Mouse (Mus musculus) lung, postnatal 0 days (tissue): ENCODE results near the gene Rbm34. TPM values are rescaled to one million over a fixed set of nuclear protein-coding genes. Genes with fewer than 3 reads are reported as not detected.
"Not testable (repeated sequence)": the region's sequence is repeated elsewhere in the genome, so short reads cannot be mapped to it uniquely, and the experiment has no call there.

Source experiments
- ATAC-seq: fragments of 200-750 bp; cut with Nextera tagmentation; 2 replicates; pipeline ENCODE4 v1.8.0; 2017; ENCODE audit warnings: moderate library complexity
- DNase-seq: peaks from one replicate; pipeline ENCODE4 v3.0.0-alpha.2; 2016; ENCODE audit warnings: low spot score
- H3K27ac ChIP-seq: fragments of 300-500 bp; sonication (generic); 2 replicates; pipeline ENCODE4 v1.5.1; 2014; ENCODE audit warnings: antibody characterized with exemption, mild to moderate bottlenecking, low read length, mixed read lengths
- H3K27me3 ChIP-seq: fragments of 300-500 bp; sonication (generic); replicated peaks from 2 replicates; pipeline ENCODE4 v1.6.1; 2014; ENCODE audit warnings: low read length, mixed read lengths; ENCODE audit not compliant: insufficient read depth
- H3K36me3 ChIP-seq: fragments of 300-500 bp; sonication (generic); 2 replicates; pipeline ENCODE4 v1.6.1; 2014; ENCODE audit warnings: low read length, mixed read lengths; ENCODE audit not compliant: insufficient read depth
- H3K4me1 ChIP-seq: fragments of 300-500 bp; sonication (generic); 2 replicates; pipeline ENCODE4 v1.6.1; 2014; ENCODE audit warnings: antibody characterized with exemption, low read depth, low read length, mixed read lengths; ENCODE audit not compliant: insufficient read depth
- H3K4me2 ChIP-seq: fragments of 300-500 bp; sonication (generic); replicated peaks from 2 replicates; pipeline ENCODE4 v1.6.1; 2014; ENCODE audit warnings: low read depth, mild to moderate bottlenecking, low read length, moderate library complexity, mixed read lengths
- H3K4me3 ChIP-seq: fragments of 300-500 bp; sonication (generic); 2 replicates; pipeline ENCODE4 v1.5.1; 2014; ENCODE audit warnings: low read depth, low read length
- H3K9ac ChIP-seq: fragments of 300-500 bp; sonication (generic); replicated peaks from 2 replicates; pipeline ENCODE4 v1.6.1; 2014; ENCODE audit warnings: low read depth, mild to moderate bottlenecking
- H3K9me3 ChIP-seq: fragments of 300-500 bp; sonication (generic); 2 replicates; pipeline ENCODE4 v1.6.1; 2016; ENCODE audit warnings: low read length, mixed read lengths
- CTCF ChIP-seq: IDR thresholded peaks from 2 replicates; pipeline ENCODE4 v1.5.1; 2016; ENCODE audit warnings: antibody characterized with exemption, mild to moderate bottlenecking
- EP300 ChIP-seq: IDR thresholded peaks from 2 replicates; pipeline ENCODE4 v1.6.1; 2016; ENCODE audit warnings: antibody characterized with exemption, mild to moderate bottlenecking, control low read depth
- WGBS: fragments of 180-500 bp; shearing (Covaris S2); extraction: QIAGEN DNeasy Blood & Tissue Kit; methylation state at CpG from one replicate; pipeline ENCODE4 v1.1.7; 2014; 5-methylcytosine and 5-hydroxymethylcytosine counted together
- polyA plus RNA-seq: library from polyadenylated mRNA; unstranded; fragments of >200 nt; fragmentation: Nextera tagmentation; extraction: Ambion mirVana; gene quantifications from 2 replicates; pipeline ENCODE4 v1.2.1, GENCODE M21; 2015

Rbm34 gene
- polyA plus RNA-seq, 1 experiment from 2014 or later: 15.5 TPM

- DNase-seq: peak; percentile 28
- no peak overlapping the region for H3K9ac ChIP-seq
- no peak overlapping the region for H3K4me3 ChIP-seq
- 38% methylated on average over 5 of the region's 5 CpGs for WGBS
- H3K4me1 ChIP-seq: no peaks in the 10 kb centered on the region
- H3K9me3 ChIP-seq: no peaks in the 10 kb centered on the region
- H3K27me3 ChIP-seq: no peaks in the 10 kb centered on the region
- TF ChIP-seq CTCF (no peak), EP300 (no peak)
- H3K4me2 ChIP-seq: 0 out of 2 replicates have a peak overlapping the region, but pooled peaks have one; percentile 5
- H3K36me3 ChIP-seq: no peaks in the 10 kb centered on the region
- no peak overlapping the region for H3K27ac ChIP-seq
- peak; percentile 27; the same call in 1 of the 2 replicates for ATAC-seq
Observed at GRCm38 (mm10) chr8:126980046-126980445, 9.2 kb upstream of the Rbm34 start.

- H3K4me3 ChIP-seq: peak overlapping the region; percentile 24; the same call in 1 of the 2 replicates
- H3K36me3 ChIP-seq: no peaks in the 10 kb centered on the region
- peak; percentile 95 for DNase-seq
- no peaks in the 10 kb centered on the region for H3K4me1 ChIP-seq
- H3K9me3 ChIP-seq: no peaks in the 10 kb centered on the region
- H3K4me2 ChIP-seq: peak overlapping the region; percentile 58
- peak; percentile 84 for ATAC-seq
- no peaks in the 10 kb centered on the region for H3K27me3 ChIP-seq
- 7% methylated on average over 27 of the region's 27 CpGs for WGBS
- no peak overlapping the region for H3K27ac ChIP-seq
- TF ChIP-seq CTCF (no peak), EP300 (peak; percentile 24; the same call in 1 of the 2 replicates)
- H3K9ac ChIP-seq: no peak overlapping the region
Observed at GRCm38 (mm10) chr8:126979091-126979920, 8.4 kb upstream of the Rbm34 start.

DNA sequence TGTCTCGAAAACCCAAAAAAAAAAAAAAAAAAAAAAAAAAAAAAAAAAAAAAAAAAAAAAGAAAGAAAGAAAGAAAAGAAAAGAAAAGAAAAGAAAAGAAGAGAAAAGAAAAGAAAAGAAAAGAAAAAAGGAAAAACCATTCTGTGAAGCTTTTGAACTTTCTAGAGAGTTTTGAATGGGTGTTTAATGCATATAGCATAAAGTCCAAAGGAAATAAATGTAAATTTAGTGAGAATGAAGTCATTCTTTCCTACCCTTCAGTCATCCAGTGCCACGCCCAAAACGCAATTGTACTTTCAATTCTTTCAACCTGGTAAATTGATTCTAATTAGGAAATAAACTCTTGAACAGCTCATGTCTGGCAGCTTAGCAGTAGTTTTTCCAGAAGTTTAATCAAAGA is 7.7 kb upstream of the Rbm34 start:
- not testable (repeated sequence) for H3K36me3 ChIP-seq, DNase-seq, H3K9me3 ChIP-seq, H3K27ac ChIP-seq, H3K4me1 ChIP-seq, ATAC-seq, H3K9ac ChIP-seq, H3K27me3 ChIP-seq
- Histone ChIP-seq H3K4me3 (peak overlapping the region; percentile 24; the same call in 1 of the 2 replicates), H3K4me2 (peak overlapping the region; percentile 58)
- WGBS: 24% methylated on average over 2 of the region's 3 CpGs

GRCm38 (mm10) chr8:126978028-126978427 is 7.2 kb upstream of the Rbm34 start:
- H3K4me3 ChIP-seq: no peak overlapping the region
- WGBS: 81% methylated on average over 10 of the region's 10 CpGs
- H3K36me3 ChIP-seq: no peaks in the 10 kb centered on the region
- H3K4me2 ChIP-seq: no peak overlapping the region
- H3K4me1 ChIP-seq: no peaks in the 10 kb centered on the region
- H3K27me3 ChIP-seq: no peaks in the 10 kb centered on the region
- ATAC-seq (no peak), DNase-seq (no peak)
- no peak overlapping the region for H3K9ac ChIP-seq
- H3K9me3 ChIP-seq: no peaks in the 10 kb centered on the region
- no peak overlapping the region for H3K27ac ChIP-seq
- no peak for TF ChIP-seq EP300
- no peak for TF ChIP-seq CTCF

- no peak for TF ChIP-seq EP300
- no peak overlapping the region for H3K4me2 ChIP-seq
- H3K27me3 ChIP-seq: no peaks in the 10 kb centered on the region
- no peak overlapping the region for H3K27ac ChIP-seq
- WGBS: 69% methylated on average over 8 of the region's 8 CpGs
- no peaks in the 10 kb centered on the region for H3K36me3 ChIP-seq
- H3K4me1 ChIP-seq: no peaks in the 10 kb centered on the region
- no peak for DNase-seq
- no peak overlapping the region for H3K4me3 ChIP-seq
- no peak for ATAC-seq
- no peak overlapping the region for H3K9ac ChIP-seq
- H3K9me3 ChIP-seq: no peaks in the 10 kb centered on the region
Observed at GRCm38 (mm10) chr8:126976608-126977348, 5.9 kb upstream of the Rbm34 start.

GRCm38 (mm10) chr8:126975706-126976105 is 4.8 kb upstream of the Rbm34 start:
- Histone ChIP-seq H3K4me3 (no peak overlapping the region), H3K4me2 (no peak overlapping the region), H3K27ac (no peak overlapping the region), H3K9ac (no peak overlapping the region), H3K9me3 (no peaks in the 10 kb centered on the region), H3K36me3 (no peaks in the 10 kb centered on the region), H3K27me3 (no peaks in the 10 kb centered on the region), H3K4me1 (no peaks in the 10 kb centered on the region)
- 16% methylated on average over 1 of the region's 1 CpGs for WGBS
- TF ChIP-seq CTCF: peak; percentile 75
- no peak for TF ChIP-seq EP300
- DNase-seq (peak; percentile 82), ATAC-seq (no peak)
